Mouse (Mus musculus): ENCODE measurements around the gene Psmd1. TPM values are rescaled to one million over a fixed set of nuclear protein-coding genes. Genes with fewer than 3 reads are reported as not detected.
A peak's percentile ranks its signal among the peaks of the same experiment; 100 is the strongest.

The Psmd1 gene
- polyA plus RNA-seq, 1 experiment from 2014 or later = 154 TPM

GRCm38 (mm10) chr1:86045848-86046805 is 18.1 kb upstream of the Psmd1 start, which contains the start of gene 2810459M11Rik:
2810459M11Rik (plus strand) TSS chr1:86045863.
- peak within 1 kb of the TSS; percentile 89 for H3K4me2 ChIP-seq
- peaks cover 56% of the 10 kb centered on the region for H3K27me3 ChIP-seq (replicated peaks)
- peaks cover 15% of the 10 kb centered on the region for H3K4me1 ChIP-seq (replicated peaks)
- H3K9me3 ChIP-seq (replicated peaks) = peaks cover 7% of the 10 kb centered on the region
- H3K36me3 ChIP-seq = no peaks in the 10 kb centered on the region
- under 1% methylated on average over 109 of the region's 110 CpGs for WGBS
- peak within 1 kb of the TSS; percentile 57 for H3K4me3 ChIP-seq
- H3K9ac ChIP-seq = peak within 1 kb of the TSS; percentile 69
- no peak within 1 kb of the TSS for H3K27ac ChIP-seq (ENCODE audit: poor library complexity, severe bottlenecking)
- ATAC-seq (ENCODE audit: insufficient number of reproducible peaks, low FRiP score) = peak; percentile 65; the same call in 1 of the 2 replicates

GRCm38 (mm10) chr1:86046833-86047563 is 17.2 kb upstream of the Psmd1 start:
- Histone ChIP-seq H3K9me3 (replicated peaks) (peaks cover 4% of the 10 kb centered on the region; the same call in 1 of the 2 replicates), H3K9ac (no peak overlapping the region), H3K4me2 (peak overlapping the region; percentile 89), H3K27me3 (replicated peaks) (peaks cover 56% of the 10 kb centered on the region), H3K27ac (ENCODE audit: poor library complexity, severe bottlenecking) (no peak overlapping the region), H3K4me1 (replicated peaks) (peaks cover 15% of the 10 kb centered on the region), H3K4me3 (peak overlapping the region; percentile 57), H3K36me3 (no peaks in the 10 kb centered on the region)
- ATAC-seq (ENCODE audit: insufficient number of reproducible peaks, low FRiP score) = no peak
- WGBS = 15% methylated on average over 24 of the region's 24 CpGs

- Histone ChIP-seq H3K4me2 (no peak overlapping the region), H3K4me3 (no peak overlapping the region), H3K27me3 (replicated peaks) (peaks cover 47% of the 10 kb centered on the region), H3K9ac (no peak overlapping the region), H3K27ac (ENCODE audit: poor library complexity, severe bottlenecking) (no peak overlapping the region), H3K4me1 (replicated peaks) (peaks cover 15% of the 10 kb centered on the region), H3K36me3 (no peaks in the 10 kb centered on the region), H3K9me3 (replicated peaks) (no peaks in the 10 kb centered on the region)
- no peak for ATAC-seq (ENCODE audit: insufficient number of reproducible peaks, low FRiP score)
- 61% methylated on average over 4 of the region's 4 CpGs for WGBS
These were observed 16.0 kb upstream of the Psmd1 start for GRCm38 (mm10) chr1:86048231-86048630.

GRCm38 (mm10) chr1:86048744-86049143 is 15.4 kb upstream of the Psmd1 start:
- Histone ChIP-seq H3K27me3 (replicated peaks) (peaks cover 42% of the 10 kb centered on the region), H3K4me1 (replicated peaks) (peaks cover 15% of the 10 kb centered on the region), H3K9me3 (replicated peaks) (no peaks in the 10 kb centered on the region), H3K4me3 (no peak overlapping the region), H3K4me2 (no peak overlapping the region), H3K36me3 (no peaks in the 10 kb centered on the region), H3K27ac (ENCODE audit: poor library complexity, severe bottlenecking) (no peak overlapping the region), H3K9ac (no peak overlapping the region)
- WGBS = 63% methylated on average over 3 of the region's 3 CpGs
- no peak for ATAC-seq (ENCODE audit: insufficient number of reproducible peaks, low FRiP score)

- no peak overlapping the region for H3K4me3 ChIP-seq
- H3K27ac ChIP-seq (ENCODE audit: poor library complexity, severe bottlenecking) = no peak overlapping the region
- ATAC-seq (ENCODE audit: insufficient number of reproducible peaks, low FRiP score) = no peak
- H3K36me3 ChIP-seq = no peaks in the 10 kb centered on the region
- H3K4me1 ChIP-seq (replicated peaks) = peaks cover 4% of the 10 kb centered on the region; the same call in 1 of the 2 replicates
- H3K9me3 ChIP-seq (replicated peaks) = no peaks in the 10 kb centered on the region
- no peak overlapping the region for H3K4me2 ChIP-seq
- 70% methylated on average over 12 of the region's 12 CpGs for WGBS
- 0 out of 2 replicates have a peak, but pooled peaks cover 14% of the 10 kb centered on the region for H3K27me3 ChIP-seq (replicated peaks)
- H3K9ac ChIP-seq = no peak overlapping the region
These were observed 10.8 kb upstream of the Psmd1 start for GRCm38 (mm10) chr1:86053198-86053921.

- 67% methylated on average over 3 of the region's 3 CpGs for WGBS
- ATAC-seq (ENCODE audit: insufficient number of reproducible peaks, low FRiP score) = no peak
- no peaks in the 10 kb centered on the region for H3K36me3 ChIP-seq
- no peak overlapping the region for H3K4me3 ChIP-seq
- H3K9me3 ChIP-seq (replicated peaks) = no peaks in the 10 kb centered on the region
- H3K27me3 ChIP-seq (replicated peaks) = 0 out of 2 replicates have a peak, but pooled peaks cover 8% of the 10 kb centered on the region
- no peak overlapping the region for H3K27ac ChIP-seq (ENCODE audit: poor library complexity, severe bottlenecking)
- H3K4me1 ChIP-seq (replicated peaks) = no peaks in the 10 kb centered on the region
- no peak overlapping the region for H3K4me2 ChIP-seq
- no peak overlapping the region for H3K9ac ChIP-seq
These were observed 9.2 kb upstream of the Psmd1 start for GRCm38 (mm10) chr1:86054943-86055342.

GRCm38 (mm10) chr1:86056284-86056683 is 7.9 kb upstream of the Psmd1 start:
- Histone ChIP-seq H3K27me3 (replicated peaks) (0 out of 2 replicates have a peak, but pooled peaks cover 8% of the 10 kb centered on the region), H3K27ac (ENCODE audit: poor library complexity, severe bottlenecking) (no peak overlapping the region), H3K4me3 (no peak overlapping the region), H3K36me3 (no peaks in the 10 kb centered on the region), H3K4me1 (replicated peaks) (no peaks in the 10 kb centered on the region), H3K9ac (no peak overlapping the region), H3K4me2 (no peak overlapping the region), H3K9me3 (replicated peaks) (no peaks in the 10 kb centered on the region)
- WGBS = 78% methylated on average over 4 of the region's 4 CpGs
- no peak for ATAC-seq (ENCODE audit: insufficient number of reproducible peaks, low FRiP score)

GRCm38 (mm10) chr1:86058856-86059769 is 5.1 kb upstream of the Psmd1 start:
- H3K27me3 ChIP-seq (replicated peaks) = 0 out of 2 replicates have a peak, but pooled peaks cover 8% of the 10 kb centered on the region
- peak overlapping the region; percentile 45 for H3K4me3 ChIP-seq
- H3K9ac ChIP-seq = peak overlapping the region; percentile 40
- 10% methylated on average over 21 of the region's 21 CpGs for WGBS
- H3K4me2 ChIP-seq = peak overlapping the region; percentile 66
- no peak overlapping the region for H3K27ac ChIP-seq (ENCODE audit: poor library complexity, severe bottlenecking)
- no peaks in the 10 kb centered on the region for H3K36me3 ChIP-seq
- no peaks in the 10 kb centered on the region for H3K9me3 ChIP-seq (replicated peaks)
- no peaks in the 10 kb centered on the region for H3K4me1 ChIP-seq (replicated peaks)
- ATAC-seq (ENCODE audit: insufficient number of reproducible peaks, low FRiP score) = peak; percentile 76

- H3K9me3 ChIP-seq (replicated peaks) = peaks cover 4% of the 10 kb centered on the region
- no peak overlapping the region for H3K4me3 ChIP-seq
- no peak overlapping the region for H3K9ac ChIP-seq
- no peak overlapping the region for H3K4me2 ChIP-seq
- H3K27ac ChIP-seq (ENCODE audit: poor library complexity, severe bottlenecking) = no peak overlapping the region
- peaks cover 9% of the 10 kb centered on the region for H3K4me1 ChIP-seq (replicated peaks)
- H3K27me3 ChIP-seq (replicated peaks) = no peaks in the 10 kb centered on the region
- 81% methylated on average over 6 of the region's 6 CpGs for WGBS
- ATAC-seq (ENCODE audit: insufficient number of reproducible peaks, low FRiP score) = no peak
- peaks cover 9% of the 10 kb centered on the region for H3K36me3 ChIP-seq
These were observed 1.7 kb upstream of the Psmd1 start for GRCm38 (mm10) chr1:86062523-86062922.

- no peak overlapping the region for H3K27ac ChIP-seq (ENCODE audit: poor library complexity, severe bottlenecking)
- H3K27me3 ChIP-seq (replicated peaks) = no peaks in the 10 kb centered on the region
- no peaks in the 10 kb centered on the region for H3K4me1 ChIP-seq (replicated peaks)
- WGBS = 95% methylated on average over 2 of the region's 2 CpGs
- H3K36me3 ChIP-seq = peaks cover 74% of the 10 kb centered on the region
- no peak overlapping the region for H3K4me2 ChIP-seq
- no peak for ATAC-seq (ENCODE audit: insufficient number of reproducible peaks, low FRiP score)
- H3K9ac ChIP-seq = no peak overlapping the region
- H3K4me3 ChIP-seq = no peak overlapping the region
- H3K9me3 ChIP-seq (replicated peaks) = peaks cover 3% of the 10 kb centered on the region; the same call in 1 of the 2 replicates
These were observed 12.4 kb downstream of the Psmd1 start for GRCm38 (mm10) chr1:86076565-86076964.

All from heart, embryonic 12.5 days (tissue).